Comparison of ENCODE assay signal across 9 mouse cellular contexts in the genomic region with DNA sequence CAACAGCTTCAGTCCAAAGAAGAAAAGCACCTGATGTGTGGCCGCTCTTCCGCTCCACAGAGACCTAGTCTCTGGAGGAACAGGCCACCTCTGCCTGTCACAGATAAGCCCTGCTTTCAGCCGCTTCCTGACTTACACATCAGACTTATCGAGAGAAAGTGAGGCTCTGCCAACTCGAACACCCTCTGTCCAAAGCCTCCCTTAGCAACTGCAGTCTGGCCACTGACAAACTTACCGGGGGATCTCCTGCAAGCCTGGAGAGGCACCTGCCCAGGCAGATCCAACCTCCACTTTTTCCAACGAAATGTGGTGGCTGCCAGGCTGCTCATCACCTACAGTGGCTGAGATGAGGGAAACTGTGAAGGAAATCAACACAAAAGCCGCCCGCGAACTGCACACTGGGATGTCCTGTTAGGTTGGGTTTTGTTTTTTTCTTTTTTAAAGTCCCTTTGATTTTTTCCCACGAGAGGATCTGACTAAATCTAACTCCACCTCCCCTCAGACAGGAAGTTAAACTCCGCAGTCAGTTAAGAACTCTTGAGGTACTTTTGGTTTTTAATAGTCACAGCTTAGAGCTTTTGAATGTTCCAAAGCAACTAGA. TPM values are rescaled to one million over a fixed set of nuclear protein-coding genes. Genes with fewer than 3 reads are reported as not detected.
DNase-seq lines count a peak whose midpoint lies in the region; ATAC-seq and TF ChIP-seq lines count a peak whose summit lies in the region.
"Had no signal": no experiment of that assay in that cellular context is flagged by ENCODE, and none has a peak within 500 bp of the region (broad histone marks: within the 10 kb centered on the region; RNA-seq: fewer than 3 reads in every experiment).

No protein-coding gene starts in this region.

- peak overlapping the region; percentile 66 for H3K27ac ChIP-seq in MEL (ENCODE audit: control insufficient read depth, low read depth, low read length)
- peak overlapping the region; percentile 78 for H3K27ac ChIP-seq in heart, embryonic 16.5 days (ENCODE audit: low read length)
- H3K27ac ChIP-seq in liver, embryonic 12.5 days = peak overlapping the region; percentile 93

- TF ChIP-seq CTCF in MEL (IDR thresholded peaks at IDR 0.05 in 2 of 3, conservative IDR thresholded peaks at IDR 0.05 in 1 of 3; ENCODE audit: control insufficient read depth in 1 of 3, insufficient read depth in 1 of 3, low read depth in 2 of 3, low read length in 3 of 3, poor library complexity in 1 of 3, severe bottlenecking in 1 of 3) = no peak

- ATAC-seq in heart, embryonic 16.5 days (replicated peaks; ENCODE audit: extremely low read depth, insufficient read depth, low FRiP score) = peak; percentile 64
- peak; percentile 91 for ATAC-seq in liver, embryonic 12.5 days

- no peak for TF ChIP-seq POLR2A in MEL (IDR thresholded peaks at IDR 0.05; ENCODE audit: control insufficient read depth in 1 of 2, insufficient read depth in 1 of 2, low read depth in 1 of 2, low read length in 2 of 2, poor library complexity in 1 of 2)

- no peaks in the 10 kb centered on the region for H3K27me3 ChIP-seq in MEL (ENCODE audit: control insufficient read depth in 1 of 2, insufficient read depth in 2 of 2, low read length in 2 of 2)
- no peaks in the 10 kb centered on the region for H3K27me3 ChIP-seq in heart, embryonic 16.5 days (ENCODE audit: control insufficient read depth, insufficient read depth, low read length)
- H3K27me3 ChIP-seq in liver, embryonic 12.5 days (replicated peaks) = no peaks in the 10 kb centered on the region

- no peaks in the 10 kb centered on the region for H3K9me3 ChIP-seq in MEL (replicated peaks; ENCODE audit: insufficient read depth, low read length)
- no peaks in the 10 kb centered on the region for H3K9me3 ChIP-seq in heart, embryonic 16.5 days (replicated peaks; ENCODE audit: control insufficient read depth, low read length)
- H3K9me3 ChIP-seq in liver, embryonic 12.5 days (replicated peaks) = no peaks in the 10 kb centered on the region

- no peak for TF ChIP-seq RAD21 in MEL (IDR thresholded peaks at IDR 0.05; ENCODE audit: low read depth, low read length)

- peaks cover 0 to 16% of the 10 kb centered on the region in 2 experiments; a peak in 2 of 4 replicates for H3K36me3 ChIP-seq in MEL (ENCODE audit: control insufficient read depth in 1 of 2, insufficient read depth in 2 of 2, low read length in 2 of 2)
- H3K36me3 ChIP-seq in heart, embryonic 16.5 days (ENCODE audit: control insufficient read depth, insufficient read depth) = no peaks in the 10 kb centered on the region
- H3K36me3 ChIP-seq in liver, embryonic 12.5 days = no peaks in the 10 kb centered on the region

- peak overlapping the region; percentile 67 to 79 for H3K4me3 ChIP-seq in MEL (ENCODE audit: control insufficient read depth in 1 of 2, insufficient read depth in 1 of 2, low read depth in 2 of 2, low read length in 2 of 2)
- H3K4me3 ChIP-seq in heart, embryonic 16.5 days (ENCODE audit: low read length) = peak overlapping the region; percentile 32
- H3K4me3 ChIP-seq in liver, embryonic 12.5 days = peak overlapping the region; percentile 48
- H3K4me3 ChIP-seq: myocyte had no signal

- no peaks in the 10 kb centered on the region for H3K79me2 ChIP-seq in MEL (ENCODE audit: control insufficient read depth, insufficient read depth, low read length, poor library complexity)

- peak overlapping the region; percentile 39 for H3K9ac ChIP-seq in MEL (ENCODE audit: control insufficient read depth, low read depth, low read length, poor library complexity, severe bottlenecking)
- peak overlapping the region; percentile 51 for H3K9ac ChIP-seq in heart, embryonic 16.5 days (ENCODE audit: low read length)
- H3K9ac ChIP-seq in liver, embryonic 12.5 days = peak overlapping the region; percentile 68

- intact Hi-C loops in left cerebral cortex, postnatal 36 days (cut with DNase I) = loop anchor here (10.0 kb wide), 1 partner anchor 101 kb away; no protein-coding TSS in a partner anchor

- 25% methylated on average over 12 of the region's 12 CpGs for WGBS in heart, embryonic 16.5 days
- 13% methylated on average over 12 of the region's 12 CpGs for WGBS in liver, embryonic 12.5 days (ENCODE audit: insufficient replicate concordance)

- H3K4me2 ChIP-seq in heart, embryonic 16.5 days (ENCODE audit: low read depth, low read length) = peak overlapping the region; percentile 50
- H3K4me2 ChIP-seq in liver, embryonic 12.5 days = peak overlapping the region; percentile 75

- peak; percentile 73 to 75 for TF ChIP-seq EP300 in MEL (IDR thresholded peaks at IDR 0.05; ENCODE audit: low read depth in 1 of 2, low read length in 2 of 2)

- H3K4me1 ChIP-seq in MEL (ENCODE audit: control insufficient read depth in 1 of 2, insufficient read depth in 2 of 2, low read length in 2 of 2) = peaks cover 6 to 23% of the 10 kb centered on the region in 2 experiments
- peaks cover 41% of the 10 kb centered on the region for H3K4me1 ChIP-seq in heart, embryonic 16.5 days (ENCODE audit: control insufficient read depth, insufficient read depth, low read length)
- peaks cover 79% of the 10 kb centered on the region for H3K4me1 ChIP-seq in liver, embryonic 12.5 days

- peak; percentile 90 for DNase-seq in 416B (ENCODE audit: low read depth)
- DNase-seq in MEL (ENCODE audit: low read depth, low spot score) = peak; percentile 87
- peak; percentile 37 to 68 for DNase-seq in spleen, postnatal 4 days (ENCODE audit: low spot score in 2 of 2)
- no peak for DNase-seq in left cerebral cortex, postnatal 36 days (ENCODE audit: low spot score in 2 of 2)
- no peak for DNase-seq in urinary bladder, postnatal 4 days (ENCODE audit: low spot score in 2 of 2)
- no peak for DNase-seq in embryo, embryonic 9.5 days (ENCODE audit: extremely low spot score)

TF ChIP-seq in MEL, 35 proteins besides CTCF, POLR2A, EP300 and RAD21:
- TF ChIP-seq TAL1 (IDR thresholded peaks at IDR 0.05; ENCODE audit: low read length) (peak; percentile 88), GATA1 (IDR thresholded peaks at IDR 0.05; ENCODE audit: low read depth, low read length) (peak; percentile 78), UBTF (IDR thresholded peaks at IDR 0.05; ENCODE audit: borderline replicate concordance, insufficient read depth, low read depth, low read length) (0 out of 2 replicates have a peak, but pooled peaks have one; percentile 28), NELFE (IDR thresholded peaks at IDR 0.05; ENCODE audit: low read depth, low read length) (no peak), ETS1 (IDR thresholded peaks at IDR 0.05; ENCODE audit: low read depth, low read length) (peak; percentile 64), ZC3H11A (IDR thresholded peaks at IDR 0.05; ENCODE audit: low read depth, low read length) (no peak), KAT2A (conservative IDR thresholded peaks at IDR 0.05; ENCODE audit: low read depth, low read length) (no peak), NRF1 (IDR thresholded peaks at IDR 0.05; ENCODE audit: insufficient read depth, low read depth, low read length, poor library complexity, severe bottlenecking) (no peak), ZMIZ1 (IDR thresholded peaks at IDR 0.05; ENCODE audit: low read depth, low read length) (no peak), MAX (IDR thresholded peaks at IDR 0.05; ENCODE audit: low read length) (peak; percentile 22; the same call in 1 of the 2 replicates), CHD2 (IDR thresholded peaks at IDR 0.05; ENCODE audit: low read length) (no peak), MYC (IDR thresholded peaks at IDR 0.05; ENCODE audit: low read depth, low read length) (0 out of 2 replicates have a peak, but pooled peaks have one; percentile 22), ZKSCAN1 (IDR thresholded peaks at IDR 0.05; ENCODE audit: low read depth, low read length) (peak; percentile 95), TCF12 (IDR thresholded peaks at IDR 0.05; ENCODE audit: low read depth, low read length) (peak; percentile 87), RCOR1 (IDR thresholded peaks at IDR 0.05; ENCODE audit: low read depth, low read length) (peak; percentile 36; the same call in 1 of the 2 replicates)

RNA-seq across cellular contexts. Expression of a gene that starts 55.9 kb away (rescaled TPM):
- 2.3 and 3.4 TPM in 2 replicates for total RNA-seq in MEL (2012; rRNA removed)
- polyA plus RNA-seq in MEL (2012; ENCODE audit: insufficient read depth in 1 of 2, insufficient read length in 2 of 2, low read depth in 1 of 2, low replicate concordance in 2 of 2, missing spikeins in 1 of 2) = 1 to 10 TPM in 1 of 2 experiments, not detected in 1; 4.3 TPM
- 65.7 and 66.8 TPM in 2 replicates for polyA plus RNA-seq in heart, embryonic 16.5 days (2015; fragmentation: Nextera tagmentation; extraction: Ambion mirVana)
- polyA plus RNA-seq in liver, embryonic 12.5 days (2016; fragmentation: Nextera tagmentation; extraction: Ambion mirVana) = 14.9 and 15.3 TPM in 2 replicates
- total RNA-seq in left cerebral cortex, postnatal 36 days (2021) = 10 to 100 TPM; 61.6 to 61.7 TPM

Comparison
In these comparisons a context has a peak if more than half of its experiments do, and no peak if none do; other contexts are left out.
1. DNase-seq: peak in 416B (single experiment), MEL (single experiment) and spleen, postnatal 4 days (2 of 2); none in left cerebral cortex, postnatal 36 days (0 of 2), urinary bladder, postnatal 4 days (0 of 2) and embryo, embryonic 9.5 days (single experiment).
2. Peak in every context shown above with its lines, with median percentiles within 50 percentile points of each other: H3K27ac ChIP-seq, H3K4me3 ChIP-seq and H3K9ac ChIP-seq.